Mouse (Mus musculus) thymus, adult 2 months (tissue): ENCODE data around the gene Mob4. TPM values are rescaled to one million over a fixed set of nuclear protein-coding genes. Genes with fewer than 3 reads are reported as not detected.
"Not testable (repeated sequence)": the region's sequence is repeated elsewhere in the genome, so short reads cannot be mapped to it uniquely, and the experiment has no call there.

Experiments
- DNase-seq: peaks from one replicate; pipeline ENCODE4 v3.0.0; 2021
- H3K27ac ChIP-seq: fragments of 200-500 bp; 2 replicates; pipeline ENCODE4 v1.5.1; 2012; ENCODE audit warnings: low read length, control low read depth; ENCODE audit not compliant: control insufficient read depth, insufficient read depth
- H3K27me3 ChIP-seq: fragments of 200-500 bp; 2 replicates; pipeline ENCODE4 v1.6.1; 2012; ENCODE audit warnings: mild to moderate bottlenecking, low read length, moderate library complexity, mixed read lengths; ENCODE audit not compliant: control insufficient read depth, insufficient read depth
- H3K36me3 ChIP-seq: fragments of 200-500 bp; 2 replicates; pipeline ENCODE4 v1.6.1; 2012; ENCODE audit warnings: mild to moderate bottlenecking, low read length, moderate library complexity; ENCODE audit not compliant: control insufficient read depth, insufficient read depth
- H3K4me1 ChIP-seq: fragments of 200-500 bp; replicated peaks from 2 replicates; pipeline ENCODE4 v1.6.1; 2012; ENCODE audit warnings: low read length; ENCODE audit not compliant: control insufficient read depth, insufficient read depth
- H3K4me3 ChIP-seq: fragments of 200-500 bp; 2 replicates; pipeline ENCODE4 v1.5.1; 2012; ENCODE audit warnings: mild to moderate bottlenecking, low read length, control low read depth, moderate library complexity; ENCODE audit not compliant: control insufficient read depth, insufficient read depth
- CTCF ChIP-seq: fragments of 200-500 bp; IDR thresholded peaks from 2 replicates; pipeline ENCODE4 v1.5.1; 2012; ENCODE audit warnings: mild to moderate bottlenecking, control low read depth, low read length, moderate library complexity, borderline replicate concordance; ENCODE audit not compliant: control insufficient read depth, poor library complexity, insufficient read depth; ENCODE audit errors: extremely low read depth
- POLR2A ChIP-seq: fragments of 200-500 bp; IDR thresholded peaks from 2 replicates; pipeline ENCODE4 v1.6.1; 2012; ENCODE audit warnings: mild to moderate bottlenecking, low read length, control low read depth, moderate library complexity; ENCODE audit not compliant: control insufficient read depth, poor library complexity, insufficient read depth; ENCODE audit errors: extremely low read depth
- WGBS: fragments of 180-500 bp; shearing (Covaris S2); methylation state at CpG from one replicate; pipeline ENCODE4 v1.1.7; 2018; 5-methylcytosine and 5-hydroxymethylcytosine counted together
- polyA plus RNA-seq: library from polyadenylated mRNA; depleted of rRNA; stranded (reverse); fragments of >200 nt; gene quantifications from 2 replicates; pipeline ENCODE4 v1.2.3, GENCODE M21; 2012

Mob4 gene
- polyA plus RNA-seq, 1 experiment = 12.4 TPM

DNA sequence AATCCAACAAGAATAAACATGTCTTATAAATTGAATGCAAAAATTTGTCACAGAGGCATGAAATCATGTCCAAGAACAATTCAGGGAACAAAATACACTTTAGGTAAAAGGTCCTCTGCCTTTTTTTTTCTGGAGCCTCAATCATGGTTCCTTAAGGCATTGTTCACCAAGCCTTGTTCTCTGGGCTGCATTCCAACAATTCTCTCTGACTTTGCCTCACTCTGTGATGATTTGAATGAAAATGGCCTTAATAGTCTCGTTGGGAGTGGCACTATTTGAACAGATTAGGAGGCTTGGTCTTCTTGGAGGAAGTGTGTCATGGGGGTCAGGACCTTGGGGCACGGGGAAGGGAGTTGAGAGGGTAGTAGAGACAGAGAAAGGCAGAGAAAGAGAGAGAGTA is 22.6 kb upstream of the Mob4 start:
- Histone ChIP-seq H3K27me3 (no peaks in the 10 kb centered on the region), H3K4me1 (no peaks in the 10 kb centered on the region)
- 79% methylated on average over 2 of the region's 2 CpGs for WGBS

DNA sequence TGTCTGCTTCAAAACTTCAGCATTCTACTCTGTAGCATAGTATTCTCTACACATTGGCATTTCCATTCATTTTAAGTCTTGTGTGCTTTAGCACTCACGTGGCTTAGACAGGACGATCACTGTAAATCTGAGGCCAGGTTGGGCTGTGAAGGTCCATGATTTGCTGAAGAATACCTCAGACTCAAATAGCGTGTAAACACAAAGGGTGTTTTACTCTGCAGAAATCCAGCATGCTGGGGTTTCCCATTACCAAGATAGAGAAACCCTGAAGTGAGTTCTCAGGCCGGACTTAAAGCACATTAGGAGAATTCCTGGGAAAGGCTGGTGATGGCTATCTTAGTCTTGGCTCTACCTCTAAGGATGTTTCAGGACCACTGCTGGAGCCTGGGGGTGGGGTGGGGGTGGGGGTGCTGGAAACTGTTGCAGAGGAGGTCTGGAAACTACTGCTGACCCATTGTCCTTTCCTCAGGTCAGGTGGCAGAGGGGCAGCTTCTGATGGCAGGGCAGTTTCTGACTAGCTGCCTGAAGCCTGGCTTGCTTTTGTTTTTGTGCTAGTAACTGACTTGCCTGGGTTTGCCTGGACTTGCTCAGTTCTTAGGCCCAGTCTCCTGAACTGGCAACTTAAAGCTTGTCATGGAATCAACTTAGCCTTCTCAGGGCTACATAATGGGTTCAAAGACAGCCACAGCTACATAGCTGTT is 21.8 kb upstream of the Mob4 start:
- TF ChIP-seq POLR2A (no peak), CTCF (no peak)

More for the DNA sequence above, 22.6 kb upstream of the Mob4 start:
- no peaks in the 10 kb centered on the region for H3K36me3 ChIP-seq
- DNase-seq = no peak
- no peak overlapping the region for H3K4me3 ChIP-seq
- no peak for TF ChIP-seq CTCF
- TF ChIP-seq POLR2A = no peak
- no peak overlapping the region for H3K27ac ChIP-seq

DNA sequence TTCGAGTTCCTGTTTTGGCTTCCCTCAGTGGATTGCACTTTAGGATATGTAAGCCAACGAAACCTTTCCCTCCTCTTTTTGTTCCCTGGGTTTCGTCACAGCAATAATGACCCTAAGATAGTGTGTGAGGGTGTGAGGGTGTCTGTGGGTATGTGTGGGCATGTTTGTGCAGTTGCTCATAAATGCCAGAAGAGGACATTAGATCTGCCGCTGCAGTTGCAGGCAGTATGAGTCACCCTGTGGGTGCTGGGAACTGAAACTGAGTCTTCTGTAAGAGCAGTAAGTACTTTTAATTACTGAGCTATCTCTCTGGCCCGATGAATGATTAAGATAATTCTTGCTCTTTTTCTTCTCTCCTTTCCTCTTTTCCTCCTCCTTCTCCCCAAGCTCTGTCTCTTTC is 8.0 kb upstream of the Mob4 start:
- Histone ChIP-seq H3K27ac (no peak overlapping the region), H3K4me1 (no peaks in the 10 kb centered on the region), H3K4me3 (no peak overlapping the region), H3K36me3 (no peaks in the 10 kb centered on the region), H3K27me3 (no peaks in the 10 kb centered on the region)
- TF ChIP-seq CTCF (no peak), POLR2A (no peak)
- 87% methylated on average over 5 of the region's 5 CpGs for WGBS
- no peak for DNase-seq

More for the DNA sequence above, 21.8 kb upstream of the Mob4 start:
- Histone ChIP-seq H3K36me3 (no peaks in the 10 kb centered on the region), H3K27ac (no peak overlapping the region), H3K4me1 (no peaks in the 10 kb centered on the region), H3K4me3 (no peak overlapping the region), H3K27me3 (no peaks in the 10 kb centered on the region)
- no peak for DNase-seq
- 95% methylated on average over 4 of the region's 4 CpGs for WGBS

DNA sequence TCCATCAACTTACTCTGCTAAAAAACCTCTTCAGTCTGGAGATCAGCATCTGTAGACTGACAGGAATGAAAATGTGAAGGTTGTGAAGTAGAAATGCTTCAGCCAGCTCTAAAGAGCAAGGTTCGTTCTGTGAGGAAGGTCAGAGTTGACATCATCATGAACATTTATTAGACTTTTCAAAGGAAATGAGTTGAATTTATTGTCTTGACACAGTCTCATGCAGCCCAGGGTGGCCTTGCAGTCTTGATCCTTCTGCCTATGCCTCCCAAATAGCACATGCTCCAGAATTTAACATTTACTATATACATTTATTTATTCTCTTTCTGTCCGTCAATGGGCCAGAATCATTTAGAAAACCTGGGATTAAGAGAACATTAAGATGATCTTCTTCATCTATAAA is 7.5 kb upstream of the Mob4 start:
- 99% methylated on average over 2 of the region's 2 CpGs for WGBS
- Histone ChIP-seq H3K4me1 (no peaks in the 10 kb centered on the region), H3K36me3 (no peaks in the 10 kb centered on the region), H3K4me3 (no peak overlapping the region), H3K27ac (no peak overlapping the region), H3K27me3 (no peaks in the 10 kb centered on the region)
- TF ChIP-seq POLR2A (no peak), CTCF (no peak)
- DNase-seq = no peak

DNA sequence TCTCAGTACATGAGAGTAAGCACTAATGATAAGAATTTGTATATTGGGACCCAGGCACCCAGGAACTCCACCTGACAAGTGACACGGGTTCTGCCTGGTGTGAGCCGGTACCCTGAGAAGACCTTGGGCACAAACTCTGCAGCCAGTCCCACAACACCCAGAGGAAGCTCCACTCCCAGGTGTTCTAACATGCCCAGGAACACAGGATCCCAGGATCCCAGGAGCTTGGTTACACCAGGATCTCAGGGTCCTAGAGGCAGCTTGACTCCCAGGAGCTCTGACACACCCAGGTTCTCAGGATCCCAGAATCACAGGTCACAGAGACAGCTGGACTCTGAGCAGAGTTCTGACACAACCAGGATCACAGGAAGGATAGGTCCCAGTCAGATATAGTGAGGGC is 6.9 kb upstream of the Mob4 start:
- not testable (repeated sequence) for DNase-seq, H3K36me3 ChIP-seq, H3K4me1 ChIP-seq, H3K27ac ChIP-seq, H3K4me3 ChIP-seq, H3K27me3 ChIP-seq
- WGBS = 98% methylated on average over 2 of the region's 2 CpGs

DNA sequence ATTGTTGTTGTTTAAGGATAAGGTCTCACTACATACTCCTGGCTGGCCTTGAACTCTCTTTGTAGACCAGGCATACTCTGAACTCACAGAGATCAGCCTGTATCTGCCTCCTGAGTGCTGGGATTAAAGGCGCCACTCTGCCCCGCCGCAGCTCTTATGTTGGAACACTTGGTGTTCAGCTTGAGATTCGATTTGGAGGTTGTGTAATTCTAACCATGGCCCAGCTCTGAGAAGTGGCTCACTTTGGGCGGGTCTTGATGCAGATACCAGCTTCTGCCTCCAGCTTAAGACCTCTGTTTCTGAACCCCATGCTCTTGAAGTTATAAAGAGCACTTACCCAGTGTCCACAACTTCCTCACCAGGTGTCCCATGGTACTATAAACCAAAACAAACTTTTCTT is 1.3 kb upstream of the Mob4 start:
- no peak for DNase-seq
- no peaks in the 10 kb centered on the region for H3K36me3 ChIP-seq
- H3K27me3 ChIP-seq = no peaks in the 10 kb centered on the region
- no peak for TF ChIP-seq CTCF
- no peak for TF ChIP-seq POLR2A
- H3K27ac ChIP-seq = peak overlapping the region; percentile 38; the same call in 1 of the 2 replicates
- H3K4me3 ChIP-seq = no peak overlapping the region
- 74% methylated on average over 5 of the region's 5 CpGs for WGBS
- H3K4me1 ChIP-seq = peaks cover 8% of the 10 kb centered on the region

DNA sequence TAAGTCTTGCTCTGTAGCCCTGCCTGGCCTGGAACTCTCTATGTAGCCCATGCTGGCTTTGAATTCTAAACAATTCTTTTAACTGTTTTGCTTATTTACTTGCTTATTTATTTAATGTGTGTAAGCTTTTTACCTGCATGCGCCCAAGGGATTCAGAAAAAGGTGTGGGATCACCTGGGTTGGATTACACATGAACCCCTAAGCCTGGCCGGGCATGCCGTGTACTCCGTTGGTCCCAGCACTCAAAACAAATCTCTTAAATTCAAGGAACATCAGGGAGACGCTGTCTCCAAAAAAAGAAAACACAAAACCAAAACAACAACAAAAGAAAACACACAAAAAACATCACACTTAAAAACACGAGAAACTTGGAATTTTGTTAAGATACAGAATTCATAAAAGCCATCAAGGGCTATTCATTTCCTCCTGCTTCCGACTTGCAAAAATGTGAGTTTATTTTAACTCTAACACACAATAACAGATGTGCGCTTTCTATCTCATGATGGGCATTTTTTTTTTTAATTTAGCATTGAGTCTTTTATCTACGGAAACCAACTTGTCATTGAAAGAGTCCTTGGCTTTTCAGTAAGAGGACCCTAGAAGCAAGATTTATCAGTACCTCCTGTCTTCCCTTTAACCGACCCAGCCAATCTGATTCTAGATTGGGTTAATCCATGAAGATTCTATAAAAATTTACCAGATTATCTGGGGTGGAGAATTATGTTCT is 678 bp upstream of the Mob4 start:
- WGBS = 48% methylated on average over 10 of the region's 10 CpGs
- TF ChIP-seq CTCF (no peak), POLR2A (no peak)
- H3K36me3 ChIP-seq = no peaks in the 10 kb centered on the region
- H3K27me3 ChIP-seq = no peaks in the 10 kb centered on the region
- H3K27ac ChIP-seq = peak overlapping the region; percentile 81
- H3K4me1 ChIP-seq = peaks cover 8% of the 10 kb centered on the region
- H3K4me3 ChIP-seq = peak overlapping the region; percentile 51
- no peak for DNase-seq
